20 mouse cellular contexts compared by ENCODE assay signal in genomic region chr10:77485786-77486185, GRCm38 (mm10). TPM values are rescaled to one million over a fixed set of nuclear protein-coding genes. Genes with fewer than 3 reads are reported as not detected.
DNase-seq lines count a peak whose midpoint lies in the region; ATAC-seq and TF ChIP-seq lines count a peak whose summit lies in the region.
"Had no signal": no experiment of that assay in that cellular context is flagged by ENCODE, and none has a peak within 500 bp of the region (broad histone marks: within the 10 kb centered on the region; RNA-seq: fewer than 3 reads in every experiment).

No protein-coding gene starts in this region.

- TF ChIP-seq CTCF in hindbrain, postnatal 0 days (IDR thresholded peaks at IDR 0.05; ENCODE audit: low read depth) = no peak
- no peak for TF ChIP-seq CTCF in stomach, postnatal 0 days (IDR thresholded peaks at IDR 0.05; ENCODE audit: low read depth)

- peaks cover 30% of the 10 kb centered on the region for H3K4me1 ChIP-seq in embryonic facial prominence, embryonic 13.5 days
- peaks cover 10% of the 10 kb centered on the region for H3K4me1 ChIP-seq in embryonic facial prominence, embryonic 10.5 days
- no peaks in the 10 kb centered on the region for H3K4me1 ChIP-seq in hindbrain, postnatal 0 days (ENCODE audit: insufficient read depth, low read length)
- H3K4me1 ChIP-seq in hindbrain, embryonic 10.5 days (replicated peaks) = 0 out of 2 replicates have a peak, but pooled peaks cover 5% of the 10 kb centered on the region
- peaks cover 15% of the 10 kb centered on the region for H3K4me1 ChIP-seq in stomach, embryonic 16.5 days (ENCODE audit: control insufficient read depth, insufficient read depth, low read length)
- H3K4me1 ChIP-seq in stomach, postnatal 0 days (replicated peaks; ENCODE audit: control insufficient read depth, insufficient read depth) = peaks cover 5% of the 10 kb centered on the region
- H3K4me1 ChIP-seq: forebrain, embryonic 13.5 days; hindbrain, embryonic 13.5 days had no signal

- H3K4me3 ChIP-seq in embryonic facial prominence, embryonic 13.5 days = no peak overlapping the region
- no peak overlapping the region for H3K4me3 ChIP-seq in embryonic facial prominence, embryonic 10.5 days
- no peak overlapping the region for H3K4me3 ChIP-seq in hindbrain, postnatal 0 days (ENCODE audit: low read length)
- no peak overlapping the region for H3K4me3 ChIP-seq in hindbrain, embryonic 10.5 days
- no peak overlapping the region for H3K4me3 ChIP-seq in stomach, embryonic 16.5 days (replicated peaks; ENCODE audit: low read length)
- H3K4me3 ChIP-seq in stomach, postnatal 0 days (ENCODE audit: low read depth, low read length) = no peak overlapping the region
- H3K4me3 ChIP-seq: forebrain, embryonic 13.5 days; hindbrain, embryonic 13.5 days; intestine, embryonic 15.5 days had no signal

- H3K27ac ChIP-seq in embryonic facial prominence, embryonic 13.5 days = peak overlapping the region; percentile 48; the same call in 1 of the 2 replicates
- no peak overlapping the region for H3K27ac ChIP-seq in embryonic facial prominence, embryonic 10.5 days (replicated peaks)
- H3K27ac ChIP-seq in hindbrain, postnatal 0 days = no peak overlapping the region
- H3K27ac ChIP-seq in hindbrain, embryonic 10.5 days = no peak overlapping the region
- no peak overlapping the region for H3K27ac ChIP-seq in stomach, embryonic 16.5 days (ENCODE audit: low read length)
- H3K27ac ChIP-seq in stomach, postnatal 0 days (replicated peaks) = no peak overlapping the region
- H3K27ac ChIP-seq: forebrain, embryonic 13.5 days; hindbrain, embryonic 13.5 days; intestine, embryonic 15.5 days had no signal

- H3K4me2 ChIP-seq in embryonic facial prominence, embryonic 13.5 days = no peak overlapping the region
- H3K4me2 ChIP-seq in hindbrain, postnatal 0 days (ENCODE audit: low read depth, low read length) = no peak overlapping the region
- H3K4me2 ChIP-seq in stomach, embryonic 16.5 days (ENCODE audit: low read depth, low read length) = no peak overlapping the region
- H3K4me2 ChIP-seq in stomach, postnatal 0 days (replicated peaks; ENCODE audit: low read depth) = no peak overlapping the region
- H3K4me2 ChIP-seq: forebrain, embryonic 13.5 days; heart, embryonic 11.5 days; hindbrain, embryonic 13.5 days; intestine, embryonic 15.5 days had no signal

- H3K27me3 ChIP-seq in embryonic facial prominence, embryonic 13.5 days = no peaks in the 10 kb centered on the region
- no peaks in the 10 kb centered on the region for H3K27me3 ChIP-seq in embryonic facial prominence, embryonic 10.5 days (replicated peaks; ENCODE audit: low read depth, poor library complexity, severe bottlenecking)
- no peaks in the 10 kb centered on the region for H3K27me3 ChIP-seq in hindbrain, postnatal 0 days (ENCODE audit: insufficient read depth, low read length)
- H3K27me3 ChIP-seq in hindbrain, embryonic 10.5 days (ENCODE audit: insufficient read depth, poor library complexity, severe bottlenecking) = no peaks in the 10 kb centered on the region
- H3K27me3 ChIP-seq in stomach, embryonic 16.5 days (ENCODE audit: control insufficient read depth, insufficient read depth, low read length) = no peaks in the 10 kb centered on the region
- no peaks in the 10 kb centered on the region for H3K27me3 ChIP-seq in stomach, postnatal 0 days (ENCODE audit: control insufficient read depth, insufficient read depth, low read length)
- H3K27me3 ChIP-seq: forebrain, embryonic 13.5 days; hindbrain, embryonic 13.5 days; intestine, embryonic 15.5 days had no signal

- 0 out of 2 replicates have a peak overlapping the region, but pooled peaks have one; percentile 11 for H3K9ac ChIP-seq in embryonic facial prominence, embryonic 13.5 days
- no peak overlapping the region for H3K9ac ChIP-seq in hindbrain, postnatal 0 days (replicated peaks; ENCODE audit: low read length)
- 0 out of 2 replicates have a peak overlapping the region, but pooled peaks have one; percentile 2 for H3K9ac ChIP-seq in stomach, embryonic 16.5 days (ENCODE audit: low read length)
- H3K9ac ChIP-seq in stomach, postnatal 0 days (ENCODE audit: low read length) = no peak overlapping the region
- H3K9ac ChIP-seq: forebrain, embryonic 13.5 days; forebrain, postnatal 0 days; hindbrain, embryonic 13.5 days; intestine, embryonic 15.5 days had no signal

- ATAC-seq in embryonic facial prominence, embryonic 13.5 days (ENCODE audit: insufficient number of reproducible peaks, insufficient read depth, low FRiP score, low TSS enrichment, low read depth) = no peak
- ATAC-seq in hindbrain, postnatal 0 days = 0 out of 2 replicates have a peak, but pooled peaks have one; percentile 9
- no peak for ATAC-seq in stomach, embryonic 16.5 days (ENCODE audit: insufficient read depth, low FRiP score)
- ATAC-seq in stomach, postnatal 0 days (ENCODE audit: low FRiP score, low TSS enrichment) = no peak
- ATAC-seq: forebrain, embryonic 13.5 days; forebrain, postnatal 0 days had no signal

- DNase-seq in embryonic facial prominence, embryonic 10.5 days (ENCODE audit: low spot score) = no peak
- no peak for DNase-seq in hindbrain, postnatal 0 days (ENCODE audit: low spot score)
- no peak for DNase-seq in hindbrain, embryonic 10.5 days (ENCODE audit: low spot score)
- DNase-seq in stomach, postnatal 0 days (ENCODE audit: low spot score) = no peak
- no peak for DNase-seq in cerebellum, postnatal 25 days
- DNase-seq: adrenal gland, postnatal 10 days; B cell, adult 2 months; cerebellum, adult 11 months; cerebellum, adult 8-10 months; cerebellum, postnatal 14 days; forebrain, postnatal 0 days; gastrocnemius, postnatal 14 days; heart, postnatal 4 days; kidney, adult 18-20 months had no signal

- no peak for TF ChIP-seq EP300 in stomach, postnatal 0 days (optimal IDR thresholded peaks at IDR 0.05)

- H3K9me3 ChIP-seq in embryonic facial prominence, embryonic 13.5 days = no peaks in the 10 kb centered on the region
- no peaks in the 10 kb centered on the region for H3K9me3 ChIP-seq in embryonic facial prominence, embryonic 10.5 days
- no peaks in the 10 kb centered on the region for H3K9me3 ChIP-seq in hindbrain, postnatal 0 days (ENCODE audit: low read length)
- H3K9me3 ChIP-seq in hindbrain, embryonic 10.5 days = no peaks in the 10 kb centered on the region
- no peaks in the 10 kb centered on the region for H3K9me3 ChIP-seq in stomach, embryonic 16.5 days (replicated peaks; ENCODE audit: control insufficient read depth, low read length)
- no peaks in the 10 kb centered on the region for H3K9me3 ChIP-seq in stomach, postnatal 0 days (ENCODE audit: control insufficient read depth, low read length)
- H3K9me3 ChIP-seq: forebrain, embryonic 13.5 days; hindbrain, embryonic 13.5 days; intestine, embryonic 15.5 days had no signal

- WGBS in embryonic facial prominence, embryonic 13.5 days = 63% methylated on average over 3 of the region's 3 CpGs
- whole genome bisulfite sequencing in embryonic facial prominence, embryonic 10.5 days = 79% methylated on average over 3 of the region's 3 CpGs
- 91% methylated on average over 3 of the region's 3 CpGs for whole genome bisulfite sequencing in hindbrain, postnatal 0 days
- WGBS in hindbrain, embryonic 10.5 days = 84% methylated on average over 3 of the region's 3 CpGs
- 66% methylated on average over 3 of the region's 3 CpGs for WGBS in stomach, embryonic 16.5 days
- WGBS in stomach, postnatal 0 days = 64% methylated on average over 3 of the region's 3 CpGs

- H3K36me3 ChIP-seq in embryonic facial prominence, embryonic 13.5 days = peaks cover 51% of the 10 kb centered on the region
- peaks cover 54% of the 10 kb centered on the region for H3K36me3 ChIP-seq in embryonic facial prominence, embryonic 10.5 days (replicated peaks)
- H3K36me3 ChIP-seq in hindbrain, postnatal 0 days (ENCODE audit: insufficient read depth, low read length) = peaks cover 18% of the 10 kb centered on the region
- peaks cover 53% of the 10 kb centered on the region for H3K36me3 ChIP-seq in hindbrain, embryonic 10.5 days
- peaks cover 17% of the 10 kb centered on the region; the same call in 1 of the 2 replicates for H3K36me3 ChIP-seq in stomach, embryonic 16.5 days (ENCODE audit: control insufficient read depth, insufficient read depth, low read length)
- peaks cover 18% of the 10 kb centered on the region for H3K36me3 ChIP-seq in stomach, postnatal 0 days (ENCODE audit: control insufficient read depth, insufficient read depth, low read length)

RNA-seq across cellular contexts. Expression of gene Fam207a, which starts 29.8 kb away (rescaled TPM):
- polyA plus RNA-seq in embryonic facial prominence, embryonic 13.5 days (2015; fragmentation: Nextera tagmentation; extraction: Ambion mirVana) = 38.4 and 41.5 TPM in 2 replicates
- polyA plus RNA-seq in embryonic facial prominence, embryonic 10.5 days (2016; fragmentation: Nextera tagmentation; extraction: Ambion mirVana) = 43.9 and 46.9 TPM in 2 replicates
- 43.5 and 56.2 TPM in 2 replicates for total RNA-seq in hindbrain, postnatal 0 days (2014; rRNA removed)
- polyA plus RNA-seq in hindbrain, postnatal 0 days (2015; fragmentation: Nextera tagmentation; extraction: Ambion mirVana) = 31.8 and 35.9 TPM in 2 replicates
- 48.8 and 50.0 TPM in 2 replicates for polyA plus RNA-seq in hindbrain, embryonic 10.5 days (2016; fragmentation: Nextera tagmentation; extraction: Ambion mirVana)
- polyA plus RNA-seq in stomach, embryonic 16.5 days (2015; fragmentation: Nextera tagmentation; extraction: Ambion mirVana) = 29.7 and 31.0 TPM in 2 replicates
- polyA plus RNA-seq in stomach, postnatal 0 days (2015; fragmentation: Nextera tagmentation; extraction: Ambion mirVana) = 25.2 and 28.8 TPM in 2 replicates

RNA-seq across cellular contexts. Expression of gene Itgb2, which starts 44.3 kb away (rescaled TPM):
- polyA plus RNA-seq in embryonic facial prominence, embryonic 13.5 days (2015; fragmentation: Nextera tagmentation; extraction: Ambion mirVana) = 1.3 TPM in 2 replicates
- polyA plus RNA-seq in embryonic facial prominence, embryonic 10.5 days (2016; fragmentation: Nextera tagmentation; extraction: Ambion mirVana) = 0.60 and 1.3 TPM in 2 replicates
- 0.68 and 1.9 TPM in 2 replicates for total RNA-seq in hindbrain, postnatal 0 days (2014; rRNA removed)
- polyA plus RNA-seq in hindbrain, postnatal 0 days (2015; fragmentation: Nextera tagmentation; extraction: Ambion mirVana) = 0.87 and 1.0 TPM in 2 replicates
- 1.0 and 1.2 TPM in 2 replicates for polyA plus RNA-seq in hindbrain, embryonic 10.5 days (2016; fragmentation: Nextera tagmentation; extraction: Ambion mirVana)
- 6.7 and 8.3 TPM in 2 replicates for polyA plus RNA-seq in stomach, embryonic 16.5 days (2015; fragmentation: Nextera tagmentation; extraction: Ambion mirVana)
- 1.3 TPM in 2 replicates for polyA plus RNA-seq in stomach, postnatal 0 days (2015; fragmentation: Nextera tagmentation; extraction: Ambion mirVana)

Comparison
In these comparisons a context has a peak if more than half of its experiments do, and no peak if none do; other contexts are left out.
1. H3K9ac ChIP-seq: peak in embryonic facial prominence, embryonic 13.5 days (single experiment) and stomach, embryonic 16.5 days (single experiment); none in hindbrain, postnatal 0 days (single experiment) and stomach, postnatal 0 days (single experiment).